Mouse (Mus musculus) stomach, embryonic 15.5 days (tissue): ENCODE results near the gene Ralgps1. TPM values are rescaled to one million over a fixed set of nuclear protein-coding genes. Genes with fewer than 3 reads are reported as not detected.
"Not testable (repeated sequence)": the region's sequence is repeated elsewhere in the genome, so short reads cannot be mapped to it uniquely, and the experiment has no call there.

Source experiments
- ATAC-seq: fragments of 200-750 bp; cut with Nextera tagmentation; 2 replicates; pipeline ENCODE4 v1.8.0; 2017; ENCODE audit warnings: low read depth, moderate number of reproducible peaks, moderate TSS enrichment; ENCODE audit not compliant: insufficient read depth, low FRiP score
- H3K27ac ChIP-seq: fragments of 300-500 bp; sonication (generic); 2 replicates; pipeline ENCODE4 v1.5.1; 2015; ENCODE audit warnings: mild to moderate bottlenecking, inconsistent platforms
- H3K27me3 ChIP-seq: fragments of 300-500 bp; sonication (generic); replicated peaks from 2 replicates; pipeline ENCODE4 v1.6.1; 2015; ENCODE audit warnings: inconsistent platforms
- H3K36me3 ChIP-seq: fragments of 300-500 bp; sonication (generic); 2 replicates; pipeline ENCODE4 v1.6.1; 2015; ENCODE audit warnings: inconsistent platforms
- H3K4me1 ChIP-seq: fragments of 300-500 bp; sonication (generic); 2 replicates; pipeline ENCODE4 v1.6.1; 2015; ENCODE audit warnings: inconsistent platforms
- H3K4me2 ChIP-seq: fragments of 300-500 bp; sonication (generic); 2 replicates; pipeline ENCODE4 v1.6.1; 2015; ENCODE audit warnings: mild to moderate bottlenecking, inconsistent platforms
- H3K4me3 ChIP-seq: fragments of 300-500 bp; sonication (generic); replicated peaks from 2 replicates; pipeline ENCODE4 v1.5.1; 2015; ENCODE audit warnings: inconsistent platforms
- H3K9ac ChIP-seq: fragments of 300-500 bp; sonication (generic); 2 replicates; pipeline ENCODE4 v1.6.1; 2015; ENCODE audit warnings: inconsistent platforms
- H3K9me3 ChIP-seq: fragments of 300-500 bp; sonication (generic); 2 replicates; pipeline ENCODE4 v1.6.1; 2016; ENCODE audit warnings: inconsistent platforms
- WGBS: fragments of 180-500 bp; shearing (Covaris S2); methylation state at CpG from one replicate; pipeline ENCODE4 v1.1.7; 2015; 5-methylcytosine and 5-hydroxymethylcytosine counted together
- polyA plus RNA-seq: library from polyadenylated mRNA; unstranded; fragments of >200 nt; fragmentation: Nextera tagmentation; extraction: Ambion mirVana; gene quantifications from 2 replicates; pipeline ENCODE4 v1.2.1, GENCODE M21; 2015

Ralgps1 gene
- polyA plus RNA-seq, 1 experiment from 2014 or later: 6.2 TPM

DNA sequence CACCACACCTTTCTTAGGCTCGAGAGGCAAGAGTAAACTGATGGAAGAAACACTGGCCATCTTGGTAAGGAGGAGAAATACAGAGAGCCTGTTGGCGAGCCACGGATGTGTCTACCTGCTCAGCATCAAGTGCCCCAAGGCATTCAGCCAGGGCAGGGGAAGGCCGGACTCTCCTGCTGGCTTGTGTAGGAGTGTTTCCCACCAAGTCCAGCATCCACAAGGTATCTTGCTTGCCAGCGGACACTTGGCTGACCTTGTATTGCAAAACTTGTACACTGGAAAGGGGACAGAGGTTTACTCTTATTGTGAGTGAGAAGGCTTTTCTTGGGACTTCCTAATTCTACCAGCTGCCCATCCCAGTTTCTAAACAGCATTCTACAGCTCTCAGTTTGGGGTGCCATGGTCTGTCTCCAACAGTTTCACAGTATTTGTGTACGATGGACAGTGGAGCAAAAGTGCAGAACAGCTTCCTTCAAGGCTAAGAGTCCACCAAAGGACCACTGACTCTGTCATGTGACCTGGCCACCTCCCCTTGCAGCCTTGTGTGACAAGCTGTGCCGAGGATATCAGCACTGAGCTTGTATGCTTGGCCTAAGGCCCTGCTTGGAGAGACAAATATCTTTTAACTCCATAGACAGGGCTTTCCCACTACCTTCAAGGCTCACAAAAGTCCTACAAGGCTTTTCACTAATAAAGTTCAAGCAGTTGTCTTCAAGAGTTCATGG, 236.4 kb downstream of the Ralgps1 start:
- ATAC-seq: no peak
- H3K4me1 ChIP-seq: peaks cover 7% of the 10 kb centered on the region
- H3K4me3 ChIP-seq: no peak overlapping the region
- H3K27me3 ChIP-seq: 0 out of 2 replicates have a peak, but pooled peaks cover 3% of the 10 kb centered on the region
- no peak overlapping the region for H3K4me2 ChIP-seq
- no peaks in the 10 kb centered on the region for H3K36me3 ChIP-seq
- no peaks in the 10 kb centered on the region for H3K9me3 ChIP-seq
- H3K27ac ChIP-seq: no peak overlapping the region
- H3K9ac ChIP-seq: no peak overlapping the region
- 69% methylated on average over 7 of the region's 7 CpGs for WGBS

DNA sequence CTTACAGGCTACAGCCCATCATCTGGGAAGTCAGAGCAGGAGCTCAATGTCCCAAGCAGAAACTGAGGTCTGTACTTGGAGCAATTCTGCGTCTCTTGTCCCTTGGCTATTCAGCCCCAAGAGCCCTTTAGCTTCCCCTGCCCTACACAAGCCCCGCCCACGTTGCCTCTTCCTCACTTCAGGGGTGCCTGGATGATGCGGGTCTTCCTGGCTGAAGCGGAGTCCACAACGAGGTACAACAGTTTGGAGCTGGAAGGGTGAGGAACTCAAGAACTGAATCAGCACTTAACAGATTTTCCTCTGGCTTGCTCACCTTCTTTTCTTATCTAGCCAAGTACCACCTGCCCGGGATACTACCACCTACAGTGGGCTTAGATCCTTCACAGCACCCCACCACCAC, 239.0 kb downstream of the Ralgps1 start:
- Histone ChIP-seq H3K4me2 (peak overlapping the region; percentile 91; the same call in 1 of the 2 replicates), H3K4me1 (peaks cover 16% of the 10 kb centered on the region), H3K27me3 (0 out of 2 replicates have a peak, but pooled peaks cover 3% of the 10 kb centered on the region), H3K9ac (no peak overlapping the region), H3K9me3 (no peaks in the 10 kb centered on the region), H3K4me3 (no peak overlapping the region), H3K36me3 (no peaks in the 10 kb centered on the region), H3K27ac (no peak overlapping the region)
- WGBS: 12% methylated on average over 7 of the region's 7 CpGs
- no peak for ATAC-seq

DNA sequence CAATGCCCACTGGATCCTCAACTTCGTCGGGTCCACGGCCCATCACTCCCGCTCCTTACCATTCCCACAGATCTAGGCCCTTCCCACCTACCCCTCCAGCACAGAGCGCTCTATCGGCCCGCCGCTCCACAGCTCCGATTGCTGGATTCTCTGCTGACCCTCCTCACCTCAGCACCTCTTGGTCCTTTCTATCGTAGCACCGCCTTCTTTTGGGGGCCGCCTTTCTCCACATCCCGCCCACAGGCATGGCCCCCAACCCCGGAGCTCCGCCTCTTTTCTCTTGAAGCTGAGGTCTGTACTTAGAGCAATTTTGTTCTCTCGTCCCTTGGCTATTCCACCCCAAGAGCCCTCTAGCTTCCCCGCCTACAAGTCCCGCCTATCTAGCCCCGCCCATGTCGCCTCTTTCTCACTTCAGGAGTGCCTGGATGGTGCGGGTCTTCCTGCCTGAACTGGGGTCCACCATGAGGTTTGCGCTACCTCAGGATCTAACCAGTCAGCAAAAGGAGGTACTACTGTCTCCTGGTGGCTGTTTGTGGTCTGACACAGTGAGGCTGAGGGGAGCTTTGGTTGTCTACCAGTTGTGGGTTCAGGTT, 239.7 kb downstream of the Ralgps1 start, which contains the start of gene Garnl3:
Gene Garnl3, minus strand, starts transcription at position 155 of the 593 bp plus-strand sequence.
- peak within 1 kb of the TSS; percentile 76 for H3K4me3 ChIP-seq

DNA sequence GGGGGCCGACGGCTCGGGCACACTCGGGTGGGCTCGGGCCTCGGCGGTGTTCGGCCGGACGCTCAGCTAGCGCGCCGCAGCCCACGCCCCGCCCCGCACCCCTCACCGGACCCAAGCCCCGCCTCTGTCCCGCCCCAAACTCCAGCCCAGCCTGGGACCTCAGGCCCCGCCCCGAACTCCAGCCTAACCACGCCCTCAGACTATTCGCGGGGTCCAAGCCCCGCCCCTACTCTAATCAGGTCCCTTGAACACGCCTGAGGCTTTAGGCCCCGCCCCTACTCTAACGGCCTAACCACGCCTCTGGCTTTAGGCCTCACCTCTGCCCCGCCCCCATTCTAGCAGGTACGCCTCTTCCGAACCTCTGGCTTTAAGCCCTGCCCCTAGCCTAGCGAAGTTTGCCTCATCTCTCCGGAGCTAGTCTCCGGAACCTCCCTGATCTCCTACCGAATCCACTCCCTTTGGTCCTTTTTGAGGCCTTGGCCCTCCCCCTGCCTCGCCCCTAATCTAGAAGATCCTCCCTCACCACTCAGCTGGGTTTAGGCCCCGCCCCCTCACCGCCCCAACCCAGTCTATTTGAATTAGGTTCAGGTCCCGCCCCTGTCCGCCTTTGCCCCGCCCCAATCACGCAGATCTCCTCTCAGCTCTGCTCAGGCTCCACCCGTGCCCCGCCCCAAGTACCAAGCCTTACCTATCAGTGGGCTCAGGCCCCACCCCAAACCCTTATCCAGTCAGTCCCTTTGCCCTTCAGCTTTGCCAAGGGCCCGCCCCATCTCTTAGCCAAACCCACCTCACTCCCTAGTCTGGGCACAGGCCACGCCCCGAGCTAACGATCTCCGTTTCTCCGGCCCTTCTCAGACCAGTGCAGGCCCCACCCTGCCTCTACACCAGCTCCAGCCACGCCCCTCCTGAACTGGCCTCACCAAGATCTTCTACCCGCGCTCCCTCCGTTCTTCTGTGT, 240.5 kb downstream of the Ralgps1 start:
- H3K9me3 ChIP-seq: no peaks in the 10 kb centered on the region
- H3K4me2 ChIP-seq: peak overlapping the region; percentile 91
- H3K9ac ChIP-seq: peak overlapping the region; percentile 40
- no peaks in the 10 kb centered on the region for H3K36me3 ChIP-seq
- under 1% methylated on average over 55 of the region's 55 CpGs for WGBS
- H3K27me3 ChIP-seq: 0 out of 2 replicates have a peak, but pooled peaks cover 3% of the 10 kb centered on the region
- peak overlapping the region; percentile 81 for H3K27ac ChIP-seq
- H3K4me1 ChIP-seq: peaks cover 16% of the 10 kb centered on the region
- peak; percentile 94 for ATAC-seq
- peak overlapping the region; percentile 76 for H3K4me3 ChIP-seq

More for the DNA sequence above, 239.7 kb downstream of the Ralgps1 start, which contains the start of gene Garnl3:
- Histone ChIP-seq H3K27ac (peak within 1 kb of the TSS; percentile 81), H3K4me1 (peaks cover 16% of the 10 kb centered on the region), H3K27me3 (0 out of 2 replicates have a peak, but pooled peaks cover 3% of the 10 kb centered on the region), H3K36me3 (no peaks in the 10 kb centered on the region), H3K9ac (no peak within 1 kb of the TSS), H3K4me2 (peak within 1 kb of the TSS; percentile 91), H3K9me3 (no peaks in the 10 kb centered on the region)
- under 1% methylated on average over 22 of the region's 22 CpGs for WGBS
- peak; percentile 5 for ATAC-seq

DNA sequence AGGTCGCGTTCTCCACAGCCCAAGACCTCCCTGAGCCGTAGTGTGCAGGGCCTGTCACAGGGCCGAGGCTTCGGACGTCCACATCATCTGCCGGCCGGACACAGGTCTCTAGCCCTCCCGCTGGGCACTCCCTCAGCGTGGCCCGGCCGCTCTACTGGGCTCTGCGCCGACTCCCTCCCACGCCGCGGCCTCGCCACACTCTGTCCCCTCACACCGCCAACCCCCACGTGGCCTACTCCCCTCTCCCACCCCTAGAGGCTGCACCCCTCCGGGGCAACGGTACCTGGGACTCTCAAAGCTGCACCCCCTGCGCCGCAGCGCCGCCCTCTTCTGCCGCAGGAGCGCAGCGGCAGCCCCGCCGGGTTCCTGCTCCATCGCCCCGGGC, 241.2 kb downstream of the Ralgps1 start:
- ATAC-seq: no peak; the same call in 1 of the 2 replicates
- H3K4me3 ChIP-seq: peak overlapping the region; percentile 76
- H3K36me3 ChIP-seq: no peaks in the 10 kb centered on the region
- no peaks in the 10 kb centered on the region for H3K9me3 ChIP-seq
- 0 out of 2 replicates have a peak, but pooled peaks cover 3% of the 10 kb centered on the region for H3K27me3 ChIP-seq
- 0% methylated on average over 29 of the region's 33 CpGs for WGBS
- peaks cover 16% of the 10 kb centered on the region for H3K4me1 ChIP-seq
- H3K27ac ChIP-seq: peak overlapping the region; percentile 64; the same call in 1 of the 2 replicates
- H3K4me2 ChIP-seq: peak overlapping the region; percentile 91
- peak overlapping the region; percentile 40 for H3K9ac ChIP-seq

DNA sequence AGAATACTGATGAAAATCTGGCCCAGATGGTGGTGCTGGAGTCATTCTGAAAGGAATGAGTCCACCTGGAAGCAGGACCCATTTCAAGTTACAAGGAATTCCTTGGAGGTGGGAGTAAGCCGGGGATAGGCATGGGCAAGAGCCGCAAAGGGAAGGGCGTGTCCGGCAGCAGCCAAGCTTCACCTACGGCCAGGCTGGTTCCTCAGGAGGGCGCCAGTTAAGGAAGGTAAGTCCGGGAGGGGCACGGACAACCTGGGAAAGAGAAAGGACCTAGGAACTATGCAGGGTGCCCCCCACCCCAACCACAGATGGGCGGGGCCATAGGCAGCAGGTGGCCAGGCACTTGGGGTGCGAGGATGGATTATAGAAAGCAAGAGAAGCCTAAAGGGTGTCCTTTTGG, 241.6 kb downstream of the Ralgps1 start:
- Histone ChIP-seq H3K9me3 (no peaks in the 10 kb centered on the region), H3K36me3 (no peaks in the 10 kb centered on the region), H3K27ac (no peak overlapping the region), H3K4me2 (peak overlapping the region; percentile 91), H3K4me3 (peak overlapping the region; percentile 76), H3K27me3 (0 out of 2 replicates have a peak, but pooled peaks cover 3% of the 10 kb centered on the region), H3K9ac (peak overlapping the region; percentile 40), H3K4me1 (peaks cover 16% of the 10 kb centered on the region)
- no peak for ATAC-seq
- WGBS: 4% methylated on average over 10 of the region's 10 CpGs

DNA sequence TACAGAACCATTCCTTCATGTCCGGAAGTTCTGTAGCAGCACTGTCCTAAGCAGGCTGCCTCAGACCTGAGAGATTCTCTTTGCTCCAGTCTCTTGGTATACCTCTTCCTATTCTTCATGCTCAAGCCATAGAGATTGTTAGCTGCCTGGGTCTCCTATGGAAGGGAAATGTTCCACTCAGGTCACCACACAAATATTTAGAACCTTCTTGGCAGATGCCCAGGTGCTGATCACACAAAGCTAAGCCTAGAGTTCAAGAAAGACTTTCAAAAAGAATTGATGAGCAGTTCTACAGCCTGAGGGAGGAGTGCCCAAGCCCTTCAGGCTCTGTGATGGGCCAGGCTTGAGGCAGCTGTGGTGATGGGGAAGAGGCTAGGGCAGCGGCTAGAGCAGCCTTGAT, 242.3 kb downstream of the Ralgps1 start:
- 77% methylated on average over 2 of the region's 2 CpGs for WGBS
- Histone ChIP-seq H3K27me3 (0 out of 2 replicates have a peak, but pooled peaks cover 3% of the 10 kb centered on the region), H3K9me3 (no peaks in the 10 kb centered on the region), H3K36me3 (no peaks in the 10 kb centered on the region), H3K4me1 (peaks cover 16% of the 10 kb centered on the region), H3K4me2 (no peak overlapping the region), H3K27ac (no peak overlapping the region), H3K4me3 (0 out of 2 replicates have a peak overlapping the region, but pooled peaks have one; percentile 76), H3K9ac (no peak overlapping the region)
- no peak for ATAC-seq

DNA sequence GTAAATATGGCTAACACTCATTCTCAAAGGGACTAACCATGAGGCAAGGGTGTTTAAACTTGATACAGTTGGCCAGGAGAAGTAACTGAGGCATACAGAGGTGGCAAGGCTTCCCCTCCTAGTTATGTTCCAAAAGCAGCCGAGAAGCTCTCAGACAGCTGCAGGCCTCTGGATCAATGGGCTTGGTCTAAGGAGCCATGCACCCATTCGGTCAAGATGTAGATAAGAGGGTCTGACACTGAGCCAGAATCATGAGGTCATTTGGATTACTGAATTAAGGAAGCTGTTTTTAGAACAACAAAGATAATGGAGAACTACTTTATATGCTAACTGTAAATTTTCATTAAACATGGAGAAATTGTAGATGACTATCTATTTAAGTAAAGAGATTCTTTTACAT, 244.0 kb downstream of the Ralgps1 start:
- H3K36me3 ChIP-seq: no peaks in the 10 kb centered on the region
- no peaks in the 10 kb centered on the region for H3K27me3 ChIP-seq
- WGBS: 73% methylated on average over 2 of the region's 2 CpGs
- H3K27ac ChIP-seq: no peak overlapping the region
- H3K9me3 ChIP-seq: no peaks in the 10 kb centered on the region
- H3K9ac ChIP-seq: no peak overlapping the region
- H3K4me3 ChIP-seq: no peak overlapping the region
- peaks cover 16% of the 10 kb centered on the region for H3K4me1 ChIP-seq
- ATAC-seq: no peak
- H3K4me2 ChIP-seq: no peak overlapping the region

DNA sequence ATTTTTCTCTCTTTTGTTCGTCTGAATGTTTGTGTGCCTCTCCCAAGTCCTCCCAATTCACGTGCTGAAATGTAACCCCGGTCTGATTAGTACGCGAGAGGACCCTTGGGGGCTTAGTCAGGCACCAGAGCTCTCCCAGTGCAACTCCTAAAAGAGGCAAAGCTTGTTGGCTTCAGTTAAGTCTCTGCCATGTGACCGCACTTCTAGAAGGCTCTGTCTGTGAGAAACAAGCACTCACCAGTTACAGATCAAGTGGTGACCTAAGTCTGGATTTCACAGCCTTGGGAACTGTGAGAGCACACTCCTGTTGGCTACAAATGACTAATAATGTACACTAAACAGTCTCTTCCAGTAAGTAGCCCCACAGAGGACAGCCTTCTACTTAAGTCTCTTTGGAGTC, 248.4 kb downstream of the Ralgps1 start:
- WGBS: 68% methylated on average over 6 of the region's 6 CpGs
- Histone ChIP-seq H3K4me2 (no peak overlapping the region), H3K27me3 (no peaks in the 10 kb centered on the region), H3K9me3 (no peaks in the 10 kb centered on the region), H3K4me3 (no peak overlapping the region), H3K4me1 (peaks cover 4% of the 10 kb centered on the region; the same call in 1 of the 2 replicates), H3K9ac (no peak overlapping the region), H3K36me3 (no peaks in the 10 kb centered on the region), H3K27ac (no peak overlapping the region)
- ATAC-seq: no peak

DNA sequence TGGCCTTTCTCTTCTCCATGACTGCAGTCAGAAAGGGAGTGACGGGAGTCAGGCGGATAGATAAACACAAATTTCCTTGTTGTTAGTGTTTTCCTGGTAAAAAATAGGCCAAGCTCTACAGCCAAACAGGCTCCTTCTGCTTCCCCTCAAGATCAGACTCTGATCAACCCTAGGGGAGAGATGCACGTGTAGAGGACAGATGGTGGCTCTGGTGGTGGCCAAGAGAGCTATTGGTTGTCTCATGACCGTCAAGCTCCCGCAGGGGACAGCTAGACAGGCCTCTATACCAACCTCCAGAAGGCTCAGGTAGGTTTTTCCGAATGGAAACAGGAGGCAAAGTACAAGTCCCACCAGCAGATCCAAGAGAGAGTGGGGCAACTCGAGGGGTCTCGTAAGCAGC, 270.8 kb downstream of the Ralgps1 start:
- 80% methylated on average over 8 of the region's 8 CpGs for WGBS
- H3K4me3 ChIP-seq: no peak overlapping the region
- no peak for ATAC-seq
- no peaks in the 10 kb centered on the region for H3K36me3 ChIP-seq
- no peaks in the 10 kb centered on the region for H3K4me1 ChIP-seq
- no peaks in the 10 kb centered on the region for H3K27me3 ChIP-seq
- no peak overlapping the region for H3K27ac ChIP-seq
- no peaks in the 10 kb centered on the region for H3K9me3 ChIP-seq
- no peak overlapping the region for H3K9ac ChIP-seq
- H3K4me2 ChIP-seq: no peak overlapping the region

DNA sequence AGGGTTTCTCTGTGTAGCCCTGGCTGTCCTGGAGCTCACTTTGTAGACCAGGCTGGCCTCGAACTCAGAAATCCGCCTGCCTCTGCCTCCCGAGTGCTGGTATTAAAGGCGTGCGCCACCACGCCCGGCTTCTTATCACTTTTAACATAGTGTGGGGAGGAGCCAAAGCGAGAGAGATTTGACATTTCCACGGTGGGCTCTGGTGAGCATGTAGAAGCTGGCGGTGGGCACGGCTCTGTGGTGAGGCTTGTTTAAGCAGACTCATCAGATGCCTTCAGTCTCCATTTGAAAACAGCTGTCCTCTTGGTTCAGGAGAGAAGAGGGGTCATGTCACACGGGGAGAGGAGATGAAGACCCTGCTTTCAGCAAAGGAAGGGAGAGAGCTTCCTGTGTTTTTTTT, 274.0 kb downstream of the Ralgps1 start:
- not testable (repeated sequence) for H3K4me1 ChIP-seq, H3K9ac ChIP-seq, H3K9me3 ChIP-seq, H3K27me3 ChIP-seq, H3K4me3 ChIP-seq, H3K36me3 ChIP-seq, ATAC-seq, H3K27ac ChIP-seq, H3K4me2 ChIP-seq
- 86% methylated on average over 12 of the region's 12 CpGs for WGBS
